Mouse (Mus musculus) bone marrow macrophage, adult 2 months (primary cell): ENCODE data around the gene Nlgn1.

Source experiments
- CTCF ChIP-seq: IDR thresholded peaks from 2 replicates; pipeline ENCODE4 v1.5.1; 2012; ENCODE audit warnings: low read depth, mild to moderate bottlenecking, low read length, moderate library complexity
- POLR2A ChIP-seq: IDR thresholded peaks from 2 replicates; pipeline ENCODE4 v1.6.1; 2012; ENCODE audit warnings: mild to moderate bottlenecking, low read depth, low read length, borderline replicate concordance

DNA sequence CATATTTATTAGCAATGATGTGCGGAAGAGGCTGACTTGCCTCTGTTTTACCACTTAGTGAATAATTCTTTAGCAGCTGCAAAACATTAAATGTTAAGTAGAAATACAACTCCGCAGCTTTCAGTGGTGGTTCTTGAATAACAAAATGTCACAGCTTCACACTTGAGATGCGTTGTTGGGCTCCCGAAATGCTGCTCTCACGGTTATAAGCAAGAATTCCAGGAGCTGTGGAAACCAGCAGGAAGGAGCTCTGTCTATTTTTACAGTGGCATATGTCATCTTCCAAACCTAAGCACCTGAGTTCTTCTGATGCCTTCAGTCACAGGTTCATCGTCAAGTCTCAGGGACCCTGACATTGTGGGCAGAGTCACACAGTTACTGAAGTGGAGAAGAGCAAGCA is 556.8 kb downstream of the Nlgn1 start:
- TF ChIP-seq CTCF (no peak), POLR2A (no peak)
